Mouse (Mus musculus): ENCODE results near the gene Fignl1. TPM values are rescaled to one million over a fixed set of nuclear protein-coding genes. Genes with fewer than 3 reads are reported as not detected.

Fignl1 gene
- polyA plus RNA-seq, 1 experiment from 2014 or later: 99.1 TPM

GRCm38 (mm10) chr11:11835791-11836190 lies 27.0 kb upstream of the Fignl1 start:
- H3K27me3 ChIP-seq (ENCODE audit: control insufficient read depth, insufficient read depth, low read length): no peaks in the 10 kb centered on the region
- H3K4me1 ChIP-seq (ENCODE audit: control insufficient read depth, insufficient read depth, low read length): peaks cover 28% of the 10 kb centered on the region
- ATAC-seq (ENCODE audit: low FRiP score): no peak

GRCm38 (mm10) chr11:11835361-11835760 lies 26.6 kb upstream of the Fignl1 start:
- Histone ChIP-seq H3K9ac (ENCODE audit: low read length) (no peak overlapping the region), H3K27ac (ENCODE audit: low read depth, low read length) (no peak overlapping the region), H3K36me3 (ENCODE audit: control insufficient read depth, insufficient read depth, low read length) (no peaks in the 10 kb centered on the region), H3K4me1 (ENCODE audit: control insufficient read depth, insufficient read depth, low read length) (peaks cover 31% of the 10 kb centered on the region), H3K4me3 (ENCODE audit: low read depth, low read length) (no peak overlapping the region), H3K27me3 (ENCODE audit: control insufficient read depth, insufficient read depth, low read length) (no peaks in the 10 kb centered on the region), H3K9me3 (ENCODE audit: control insufficient read depth, low read length) (no peaks in the 10 kb centered on the region), H3K4me2 (no peak overlapping the region)
- 36% methylated on average over 6 of the region's 6 CpGs for WGBS
- no peak for DNase-seq (ENCODE audit: low spot score, missing footprints)
- no peak for ATAC-seq (ENCODE audit: low FRiP score)

More at GRCm38 (mm10) chr11:11835791-11836190, 27.0 kb upstream of the Fignl1 start:
- H3K9ac ChIP-seq (ENCODE audit: low read length): no peak overlapping the region
- no peak overlapping the region for H3K4me2 ChIP-seq
- no peak overlapping the region for H3K27ac ChIP-seq (ENCODE audit: low read depth, low read length)
- no peaks in the 10 kb centered on the region for H3K9me3 ChIP-seq (ENCODE audit: control insufficient read depth, low read length)
- DNase-seq (ENCODE audit: low spot score, missing footprints): peak; percentile 72
- no peak overlapping the region for H3K4me3 ChIP-seq (ENCODE audit: low read depth, low read length)
- WGBS: 77% methylated on average over 4 of the region's 4 CpGs
- H3K36me3 ChIP-seq (ENCODE audit: control insufficient read depth, insufficient read depth, low read length): no peaks in the 10 kb centered on the region

GRCm38 (mm10) chr11:11833100-11833499 lies 24.3 kb upstream of the Fignl1 start:
- H3K27ac ChIP-seq (ENCODE audit: low read depth, low read length): peak overlapping the region; percentile 41; the same call in 1 of the 2 replicates

GRCm38 (mm10) chr11:11832755-11833084 lies 24.0 kb upstream of the Fignl1 start:
- H3K27ac ChIP-seq (ENCODE audit: low read depth, low read length): peak overlapping the region; percentile 41; the same call in 1 of the 2 replicates
- H3K9ac ChIP-seq (ENCODE audit: low read length): no peak overlapping the region; the same call in 1 of the 2 replicates
- no peak overlapping the region for H3K4me3 ChIP-seq (ENCODE audit: low read depth, low read length)
- ATAC-seq (ENCODE audit: low FRiP score) (no peak), DNase-seq (ENCODE audit: low spot score, missing footprints) (no peak)
- no peaks in the 10 kb centered on the region for H3K9me3 ChIP-seq (ENCODE audit: control insufficient read depth, low read length)
- no peak overlapping the region for H3K4me2 ChIP-seq
- H3K4me1 ChIP-seq (ENCODE audit: control insufficient read depth, insufficient read depth, low read length): peaks cover 52% of the 10 kb centered on the region
- no peaks in the 10 kb centered on the region for H3K27me3 ChIP-seq (ENCODE audit: control insufficient read depth, insufficient read depth, low read length)
- H3K36me3 ChIP-seq (ENCODE audit: control insufficient read depth, insufficient read depth, low read length): no peaks in the 10 kb centered on the region
- 34% methylated on average over 6 of the region's 6 CpGs for WGBS

More at GRCm38 (mm10) chr11:11833100-11833499, 24.3 kb upstream of the Fignl1 start:
- Histone ChIP-seq H3K9me3 (ENCODE audit: control insufficient read depth, low read length) (no peaks in the 10 kb centered on the region), H3K4me3 (ENCODE audit: low read depth, low read length) (no peak overlapping the region), H3K27me3 (ENCODE audit: control insufficient read depth, insufficient read depth, low read length) (no peaks in the 10 kb centered on the region), H3K4me2 (no peak overlapping the region), H3K36me3 (ENCODE audit: control insufficient read depth, insufficient read depth, low read length) (no peaks in the 10 kb centered on the region), H3K9ac (ENCODE audit: low read length) (no peak overlapping the region; the same call in 1 of the 2 replicates), H3K4me1 (ENCODE audit: control insufficient read depth, insufficient read depth, low read length) (peaks cover 50% of the 10 kb centered on the region)
- WGBS: 44% methylated on average over 8 of the region's 8 CpGs
- ATAC-seq (ENCODE audit: low FRiP score) (no peak), DNase-seq (ENCODE audit: low spot score, missing footprints) (no peak)

- Histone ChIP-seq H3K4me2 (no peak overlapping the region), H3K36me3 (ENCODE audit: control insufficient read depth, insufficient read depth, low read length) (no peaks in the 10 kb centered on the region)
Observed at GRCm38 (mm10) chr11:11831940-11832754, 23.4 kb upstream of the Fignl1 start.

GRCm38 (mm10) chr11:11831526-11831925 lies 22.8 kb upstream of the Fignl1 start:
- H3K4me2 ChIP-seq: no peak overlapping the region
- no peak for ATAC-seq (ENCODE audit: low FRiP score)
- peaks cover 52% of the 10 kb centered on the region for H3K4me1 ChIP-seq (ENCODE audit: control insufficient read depth, insufficient read depth, low read length)
- no peaks in the 10 kb centered on the region for H3K36me3 ChIP-seq (ENCODE audit: control insufficient read depth, insufficient read depth, low read length)
- no peaks in the 10 kb centered on the region for H3K9me3 ChIP-seq (ENCODE audit: control insufficient read depth, low read length)
- no peak overlapping the region for H3K4me3 ChIP-seq (ENCODE audit: low read depth, low read length)
- no peaks in the 10 kb centered on the region for H3K27me3 ChIP-seq (ENCODE audit: control insufficient read depth, insufficient read depth, low read length)
- no peak for DNase-seq (ENCODE audit: low spot score, missing footprints)
- 11% methylated on average over 6 of the region's 6 CpGs for WGBS
- H3K9ac ChIP-seq (ENCODE audit: low read length): peak overlapping the region; percentile 33; the same call in 1 of the 2 replicates
- H3K27ac ChIP-seq (ENCODE audit: low read depth, low read length): no peak overlapping the region

More at GRCm38 (mm10) chr11:11831940-11832754, 23.4 kb upstream of the Fignl1 start:
- ATAC-seq (ENCODE audit: low FRiP score) (no peak), DNase-seq (ENCODE audit: low spot score, missing footprints) (peak; percentile 94)
- peak overlapping the region; percentile 33 for H3K9ac ChIP-seq (ENCODE audit: low read length)
- WGBS: 3% methylated on average over 6 of the region's 6 CpGs
- no peak overlapping the region for H3K4me3 ChIP-seq (ENCODE audit: low read depth, low read length)
- H3K27me3 ChIP-seq (ENCODE audit: control insufficient read depth, insufficient read depth, low read length): no peaks in the 10 kb centered on the region
- H3K27ac ChIP-seq (ENCODE audit: low read depth, low read length): peak overlapping the region; percentile 41
- H3K4me1 ChIP-seq (ENCODE audit: control insufficient read depth, insufficient read depth, low read length): peaks cover 52% of the 10 kb centered on the region
- H3K9me3 ChIP-seq (ENCODE audit: control insufficient read depth, low read length): no peaks in the 10 kb centered on the region

GRCm38 (mm10) chr11:11830884-11831495 lies 22.2 kb upstream of the Fignl1 start:
- Histone ChIP-seq H3K4me3 (ENCODE audit: low read depth, low read length) (no peak overlapping the region), H3K4me2 (no peak overlapping the region), H3K9ac (ENCODE audit: low read length) (no peak overlapping the region), H3K4me1 (ENCODE audit: control insufficient read depth, insufficient read depth, low read length) (peaks cover 47% of the 10 kb centered on the region), H3K9me3 (ENCODE audit: control insufficient read depth, low read length) (no peaks in the 10 kb centered on the region), H3K27me3 (ENCODE audit: control insufficient read depth, insufficient read depth, low read length) (no peaks in the 10 kb centered on the region), H3K36me3 (ENCODE audit: control insufficient read depth, insufficient read depth, low read length) (no peaks in the 10 kb centered on the region), H3K27ac (ENCODE audit: low read depth, low read length) (no peak overlapping the region)
- DNase-seq (ENCODE audit: low spot score, missing footprints): peak; percentile 87
- ATAC-seq (ENCODE audit: low FRiP score): no peak
- WGBS: 34% methylated on average over 12 of the region's 12 CpGs

GRCm38 (mm10) chr11:11829161-11830000 lies 20.6 kb upstream of the Fignl1 start:
- Histone ChIP-seq H3K27ac (ENCODE audit: low read depth, low read length) (peak overlapping the region; percentile 67; the same call in 1 of the 2 replicates), H3K4me3 (ENCODE audit: low read depth, low read length) (no peak overlapping the region), H3K9ac (ENCODE audit: low read length) (no peak overlapping the region; the same call in 1 of the 2 replicates), H3K4me1 (ENCODE audit: control insufficient read depth, insufficient read depth, low read length) (peaks cover 55% of the 10 kb centered on the region), H3K36me3 (ENCODE audit: control insufficient read depth, insufficient read depth, low read length) (no peaks in the 10 kb centered on the region), H3K4me2 (no peak overlapping the region), H3K27me3 (ENCODE audit: control insufficient read depth, insufficient read depth, low read length) (no peaks in the 10 kb centered on the region), H3K9me3 (ENCODE audit: control insufficient read depth, low read length) (no peaks in the 10 kb centered on the region)
- peak; percentile 61 for ATAC-seq (ENCODE audit: low FRiP score)
- peak; percentile 92 for DNase-seq (ENCODE audit: low spot score, missing footprints)
- 13% methylated on average over 11 of the region's 11 CpGs for WGBS

Data from midbrain, embryonic 11.5 days (tissue).